Mouse (Mus musculus): ENCODE data around the gene Nsun6. TPM values are rescaled to one million over a fixed set of nuclear protein-coding genes. Genes with fewer than 3 reads are reported as not detected.

Gene Nsun6
- 10 to 100 TPM in 1 of 2 experiments, 1 to 10 TPM in 1; 7.9 to 11.7 TPM for total RNA-seq (2021)
- long read RNA-seq, experiment 1, partial matches to known transcripts: 0 of 1 reads
- long read RNA-seq, experiment 1, other reads (novel, unspliced or antisense): 0 of 1 reads
- long read RNA-seq, experiment 2, partial matches to known transcripts: 0 of 3 reads
- long read RNA-seq, experiment 2, other reads (novel, unspliced or antisense): 1 of 3 reads

DNA sequence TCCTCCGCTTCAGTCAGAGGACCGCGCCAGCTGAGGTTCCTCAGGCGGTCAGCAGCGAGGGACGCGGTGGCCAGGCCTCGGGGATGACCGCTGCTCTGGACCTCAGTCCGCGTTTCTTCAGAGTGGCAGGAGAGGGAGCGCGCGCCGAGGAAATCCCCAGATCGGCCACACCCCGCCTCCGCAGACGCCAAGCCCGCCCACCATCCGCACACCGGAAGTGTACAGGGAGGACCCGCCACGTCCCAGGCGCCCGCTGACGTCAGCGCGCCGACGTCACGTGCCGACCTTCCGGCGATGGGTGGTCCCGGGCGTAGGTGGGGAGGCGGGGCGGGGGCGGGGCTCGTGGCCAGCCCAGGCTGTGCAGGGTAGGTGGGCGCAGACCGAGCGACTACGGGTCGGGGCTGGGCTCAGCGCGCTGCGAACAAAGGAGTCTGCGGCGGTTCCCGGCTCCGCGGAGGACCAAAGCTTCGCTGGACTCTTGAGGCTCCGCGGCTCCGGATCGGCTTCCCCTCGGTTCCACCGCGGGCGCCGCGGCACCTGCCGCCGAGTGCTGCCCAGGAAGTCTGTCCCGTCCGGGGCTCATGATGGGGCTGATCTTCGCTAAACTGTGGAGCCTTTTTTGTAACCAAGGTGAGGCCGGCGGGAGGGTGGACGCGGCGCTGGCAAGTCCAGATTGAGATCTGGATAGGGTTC is at the start of gene Nsun6:
Gene Nsun6 (minus strand): TSS at position 125 of the 693 bp plus-strand sequence.
- DNase-seq: peak; percentile 98

- no peak for DNase-seq
Measured at GRCm38 (mm10) chr2:15104386-15104785, 49.5 kb upstream of the Nsun6 start.

DNA sequence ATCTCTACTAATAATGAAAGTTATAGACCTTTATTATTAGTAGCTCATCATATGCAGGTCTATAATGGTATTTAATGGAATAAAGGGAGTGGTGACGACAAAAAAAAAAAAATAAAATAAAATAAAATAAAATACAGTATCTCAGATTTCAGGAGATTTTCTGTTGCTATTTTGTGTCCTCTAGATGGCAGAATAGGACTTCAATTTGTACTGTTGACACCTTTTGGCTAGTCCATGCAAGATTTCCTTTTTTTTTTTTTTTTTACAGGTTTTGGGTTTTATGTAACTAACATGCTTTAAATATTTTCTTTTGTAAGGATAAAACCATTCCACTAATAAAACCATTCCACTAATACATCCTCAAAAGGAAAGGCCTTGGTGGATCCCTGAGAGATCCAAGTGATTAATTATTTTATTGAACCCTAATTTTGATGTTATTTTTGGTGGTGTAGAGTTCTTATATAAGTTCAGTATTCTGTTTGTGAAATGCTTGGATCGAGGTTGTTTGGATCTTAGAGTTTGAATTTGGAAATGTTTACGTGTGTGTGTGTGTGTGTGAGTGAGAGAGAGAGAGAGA is 41.7 kb upstream of the Nsun6 start:
- no peak for DNase-seq

DNA sequence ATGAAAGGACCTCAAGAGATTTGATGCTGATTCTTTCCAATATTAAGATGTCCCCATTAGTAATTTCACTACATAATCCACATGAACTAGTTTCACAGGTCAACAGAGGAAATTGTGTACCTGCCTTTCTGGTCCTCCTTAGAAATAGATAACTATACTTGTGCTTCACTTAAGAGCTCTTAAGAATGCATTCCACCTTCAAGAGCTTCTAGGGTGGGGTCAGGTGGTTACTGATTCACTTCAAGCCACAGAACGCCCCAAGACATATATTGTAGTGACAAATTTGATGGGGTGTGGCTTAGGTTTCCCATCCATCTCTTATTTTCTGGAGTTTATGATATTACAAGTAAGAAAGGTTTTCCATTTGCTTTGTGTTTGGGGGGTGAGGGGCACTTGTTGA is 32.4 kb upstream of the Nsun6 start:
- DNase-seq: no peak

DNA sequence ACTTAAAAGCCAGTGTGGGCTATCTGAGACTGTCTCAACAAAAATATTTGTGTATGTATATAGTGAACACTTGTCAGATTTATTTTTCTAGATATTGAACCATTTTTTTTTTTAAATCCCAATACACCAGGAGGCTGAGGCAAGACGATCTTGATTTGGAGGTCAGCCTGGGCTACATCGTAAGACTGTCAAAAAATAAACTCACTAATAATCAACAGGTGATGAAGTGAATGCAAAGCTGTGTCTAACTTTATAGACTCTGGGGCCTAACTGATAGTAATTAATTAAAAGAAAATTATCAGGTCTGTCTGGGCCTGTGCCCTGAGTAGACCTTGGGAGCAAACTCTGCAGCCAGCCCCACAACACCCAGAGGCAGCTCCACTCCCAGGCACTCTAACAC is 28.8 kb upstream of the Nsun6 start:
- DNase-seq: no peak

DNA sequence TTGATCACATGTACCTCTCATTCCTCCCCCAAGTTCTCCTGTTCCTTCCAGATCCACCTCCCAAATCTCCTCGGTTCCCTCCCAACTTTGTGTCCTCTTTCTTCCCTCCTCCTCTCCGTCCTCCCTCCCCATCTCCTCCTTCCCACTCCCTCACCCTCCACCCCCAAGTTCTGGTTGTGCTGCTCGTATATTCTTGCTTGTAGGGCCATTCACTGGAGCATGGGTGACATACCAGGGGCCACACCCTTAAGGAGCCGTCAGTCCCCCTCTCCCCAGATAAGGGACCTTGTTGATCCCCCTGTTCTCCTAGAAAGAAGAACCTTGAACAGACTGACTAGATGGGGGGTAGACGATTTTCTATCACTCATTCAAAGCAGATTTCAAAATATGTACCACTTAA is 12.2 kb upstream of the Nsun6 start:
- no peak for DNase-seq

DNA sequence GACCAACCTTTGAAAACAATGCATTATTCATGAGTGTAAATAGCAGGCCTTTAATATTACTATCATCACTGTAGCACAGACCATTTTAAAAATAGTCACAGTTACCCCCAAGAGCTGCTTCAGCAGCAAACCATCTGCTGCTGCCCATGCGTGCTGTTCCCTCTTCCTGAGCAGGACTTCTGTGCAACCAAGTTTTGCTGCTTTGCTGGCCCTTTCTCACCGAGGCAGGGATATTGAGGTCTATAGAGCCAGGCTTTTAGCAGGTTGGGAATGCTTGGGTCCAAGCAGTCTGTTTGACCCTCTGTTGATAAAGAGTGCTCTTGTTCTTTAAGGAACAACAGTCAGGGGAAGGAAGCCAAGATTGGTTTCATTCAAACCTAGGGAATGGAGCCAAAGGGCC is 10.6 kb upstream of the Nsun6 start:
- DNase-seq: no peak

DNA sequence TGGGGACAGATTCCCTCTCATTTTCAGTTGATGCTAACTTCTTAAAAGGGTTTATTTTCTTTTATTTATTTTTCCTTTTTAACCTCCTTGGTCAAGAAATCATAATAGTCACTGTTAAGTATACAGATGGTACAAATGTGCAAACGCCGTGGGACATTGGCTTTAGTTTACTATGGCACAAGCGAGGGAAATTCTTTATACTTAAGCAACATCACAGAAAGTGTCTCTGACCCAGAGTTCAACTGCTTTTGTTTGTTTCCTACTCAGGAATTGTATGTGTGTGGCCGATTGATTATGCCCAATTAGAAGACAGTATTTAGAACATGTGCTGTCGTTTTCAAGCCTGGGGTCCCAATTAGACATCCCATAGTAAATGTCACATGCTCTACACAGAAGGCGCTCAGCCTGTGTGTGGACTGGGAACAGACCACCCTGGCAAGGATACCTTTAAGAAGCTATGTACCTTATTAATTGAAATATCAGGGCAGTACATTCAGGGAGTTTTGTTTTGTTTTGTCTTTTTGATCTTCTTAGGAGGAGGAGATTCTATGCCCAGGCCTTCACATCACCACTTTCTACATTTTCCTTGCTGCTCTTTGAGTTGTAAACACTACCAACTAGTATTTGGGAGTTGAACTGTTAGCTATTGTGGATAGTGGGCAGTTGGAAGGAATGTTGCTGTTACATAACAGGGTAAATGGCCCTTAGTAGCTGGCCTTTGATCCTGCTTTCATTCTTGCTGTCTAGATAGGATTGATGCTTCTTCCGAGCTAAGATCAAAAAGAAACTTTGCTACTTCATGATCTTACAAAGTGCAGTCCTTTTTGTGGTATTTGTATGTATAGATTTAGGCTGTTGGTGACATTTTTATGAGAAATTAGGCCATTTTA is 9.8 kb upstream of the Nsun6 start:
- DNase-seq: no peak

GRCm38 (mm10) chr2:15063815-15064214 is 8.9 kb upstream of the Nsun6 start:
- no peak for DNase-seq

DNA sequence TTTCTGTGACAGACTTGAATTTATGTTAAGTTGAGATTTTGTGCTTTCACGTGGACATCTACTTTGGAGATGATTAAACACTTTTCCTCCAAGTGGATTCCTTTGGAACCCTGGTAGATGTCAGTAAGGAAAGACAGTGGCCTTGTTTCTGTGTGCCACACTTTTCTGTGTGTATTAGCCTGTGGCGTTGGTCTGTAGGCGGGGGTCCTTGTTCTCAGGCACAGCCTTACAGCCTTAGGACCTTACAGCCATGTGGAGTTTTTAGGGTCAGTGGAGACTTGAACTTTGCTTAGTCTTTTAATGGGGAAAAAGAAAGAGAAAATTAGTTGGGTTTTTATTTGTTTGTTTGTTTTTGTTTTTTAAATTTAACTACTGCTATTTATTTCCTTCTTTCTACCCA is 6.0 kb upstream of the Nsun6 start:
- no peak for DNase-seq

- DNase-seq: no peak
Measured at GRCm38 (mm10) chr2:15058227-15058626, 3.4 kb upstream of the Nsun6 start.

DNA sequence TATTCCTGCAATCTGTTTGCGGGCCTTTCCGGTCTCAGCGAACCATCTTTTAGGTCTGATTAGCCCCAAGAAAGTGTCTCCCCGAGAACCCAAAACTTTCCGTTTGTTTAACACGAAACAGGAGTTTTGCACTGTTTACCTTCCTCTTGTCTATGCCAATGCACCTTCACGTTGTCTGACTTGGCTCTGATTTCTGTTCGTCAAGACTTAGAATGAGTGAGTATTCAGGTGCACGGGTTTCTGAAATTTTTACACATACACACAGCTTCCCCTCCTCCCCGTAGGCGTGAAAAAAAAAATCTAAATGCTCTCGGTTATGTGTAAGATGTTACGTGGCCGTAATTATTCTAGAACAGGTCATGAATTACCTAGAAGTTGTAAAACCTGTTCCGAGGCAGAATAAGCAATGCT is 877 bp upstream of the Nsun6 start:
- DNase-seq: no peak

DNA sequence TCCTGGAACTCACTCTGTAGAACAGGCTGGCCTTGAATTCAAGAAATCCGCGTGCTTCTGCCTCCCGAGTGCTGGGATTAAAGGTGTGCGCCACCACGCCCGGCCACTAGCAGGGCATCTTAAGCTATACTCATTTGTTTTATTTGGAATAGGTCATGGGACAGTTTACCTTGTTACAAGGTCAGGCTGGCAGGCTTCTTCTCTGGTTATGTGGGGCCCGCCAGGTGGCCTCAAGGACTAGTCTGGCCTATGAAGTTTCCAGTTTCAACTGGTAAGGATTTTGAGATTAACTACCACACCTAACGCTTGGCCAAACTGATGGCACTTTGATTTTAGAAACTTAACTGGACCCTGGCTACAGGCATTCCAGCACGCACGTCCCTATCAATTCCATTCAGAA is 373 bp downstream of the Nsun6 start:
- peak in 1 of 2 experiments; percentile 3 for DNase-seq

GRCm38 (mm10) chr2:15049117-15049873 is 5.6 kb downstream of the Nsun6 start, which contains the start of gene Arl5b:
Gene Arl5b, plus strand, starts transcription at chr2:15049395.
- peak; percentile 94 to 95 for DNase-seq

- DNase-seq: no peak
Measured at GRCm38 (mm10) chr2:15040326-15040725, 14.5 kb downstream of the Nsun6 start.

DNA sequence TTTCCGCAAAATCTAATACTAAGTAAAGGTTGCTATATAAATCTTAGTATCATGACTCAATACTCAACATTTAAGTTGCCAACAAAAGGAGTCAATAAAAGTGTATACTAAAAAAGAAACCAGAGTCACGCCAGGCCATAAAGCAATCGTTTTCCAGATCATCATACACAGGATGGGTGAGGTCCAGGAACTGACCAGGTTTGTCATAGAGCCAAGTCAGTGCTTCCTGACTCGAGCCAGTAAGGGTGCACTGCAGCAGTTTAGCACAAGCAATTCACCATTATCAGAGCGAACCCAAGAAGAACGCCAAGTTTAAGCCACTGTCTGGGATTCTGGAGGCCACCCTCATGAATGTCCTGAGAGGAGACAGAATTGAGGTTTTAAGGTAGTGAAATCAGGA is 16.2 kb downstream of the Nsun6 start:
- DNase-seq: peak; percentile 18 to 49

GRCm38 (mm10) chr2:15027816-15028215 is 27.1 kb downstream of the Nsun6 start:
- no peak for DNase-seq

GRCm38 (mm10) chr2:15026817-15027216 is 28.1 kb downstream of the Nsun6 start:
- no peak for DNase-seq

DNA sequence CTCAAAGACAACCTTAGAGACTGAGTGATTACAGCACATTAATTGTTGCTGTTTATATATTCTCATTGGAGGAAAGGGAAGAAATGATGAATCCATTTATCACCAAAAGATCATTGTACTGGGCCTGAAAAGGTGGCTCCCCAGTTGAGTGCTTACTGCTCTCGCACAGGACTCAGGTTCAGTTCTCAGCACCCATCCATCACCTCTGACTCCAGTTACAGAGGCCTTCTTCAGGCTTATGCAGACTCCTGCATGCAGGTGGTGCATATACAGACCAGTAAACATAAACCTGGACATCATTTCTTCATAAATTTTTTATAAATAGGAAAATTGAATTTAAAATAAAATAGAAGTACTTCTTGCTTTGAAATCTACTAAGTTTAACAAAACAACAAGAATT is 46.8 kb downstream of the Nsun6 start:
- DNase-seq: no peak

DNA sequence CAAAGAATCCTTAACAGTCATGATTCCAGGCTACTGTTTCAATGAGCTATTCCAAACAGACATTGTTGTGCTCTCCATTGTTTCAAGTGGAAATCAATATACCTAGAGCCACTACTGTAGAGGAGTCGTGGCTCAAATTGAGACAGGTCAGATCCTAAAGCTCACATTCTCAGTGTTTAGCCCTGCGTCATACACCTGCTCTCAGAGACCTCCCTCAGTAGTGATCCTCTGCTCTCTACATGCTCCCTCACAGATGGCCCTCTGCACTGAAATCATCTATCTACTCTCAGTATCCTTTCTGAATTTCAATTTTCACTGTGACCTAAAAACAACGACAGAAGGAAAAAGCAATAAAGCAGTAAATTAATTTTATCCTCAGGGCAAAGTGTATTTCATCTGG is 47.3 kb downstream of the Nsun6 start:
- no peak for DNase-seq

DNA sequence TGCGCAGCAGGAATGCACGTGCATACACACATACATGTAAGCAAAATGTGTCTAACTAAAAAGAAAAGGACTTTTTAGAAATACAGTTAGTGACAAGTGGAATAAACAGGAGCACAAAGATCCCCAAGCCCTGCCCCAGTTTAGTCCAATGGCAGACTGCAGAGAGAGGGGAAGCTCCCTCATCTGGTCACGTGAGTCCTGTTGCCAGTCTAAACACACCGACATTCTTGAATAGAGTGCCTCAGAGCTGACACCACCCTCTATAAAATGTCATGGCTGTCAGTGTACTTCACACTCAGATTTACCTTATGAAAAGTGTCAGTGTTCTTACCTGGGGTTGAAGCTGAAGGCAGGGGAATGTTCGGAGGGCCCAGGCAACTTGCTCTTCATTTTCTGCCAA is 57.0 kb downstream of the Nsun6 start:
- no peak for DNase-seq

- no peak for DNase-seq
Measured at GRCm38 (mm10) chr2:14996036-14996435, 58.8 kb downstream of the Nsun6 start.

Data from adrenal gland, postnatal 36 days (tissue).